In the genomic region with DNA sequence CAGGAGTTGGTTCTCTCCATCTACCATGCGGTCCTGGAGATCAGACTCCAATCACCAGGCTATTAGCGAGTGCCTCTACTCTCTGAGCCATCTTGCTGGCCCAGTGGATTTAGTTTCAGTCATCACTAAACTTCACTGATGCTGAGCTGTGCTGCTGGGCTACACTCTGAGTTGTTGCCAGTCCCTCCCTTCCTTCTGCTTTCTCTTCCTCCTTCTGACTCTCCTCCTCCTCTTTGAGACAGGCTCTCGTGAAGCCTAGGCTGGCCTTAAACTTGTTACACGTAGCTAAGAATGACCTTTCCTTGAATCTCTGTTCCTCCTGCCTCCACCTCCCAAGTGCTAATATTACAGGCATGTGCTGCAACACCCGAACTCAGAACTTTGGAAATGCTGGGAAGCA, we compare ENCODE assay signal across 15 mouse cellular contexts.
"Had no signal": no experiment of that assay in that cellular context is flagged by ENCODE, and none has a peak within 500 bp of the region (broad histone marks: within the 10 kb centered on the region; RNA-seq: fewer than 3 reads in every experiment).

No protein-coding gene starts in this region.

- ATAC-seq: liver, postnatal 0 days; lung, postnatal 0 days had no signal

- DNase-seq: liver, embryonic 13.5 days; liver, postnatal 0 days; lung, adult 2 months; lung, postnatal 14 days; lung, postnatal 36 days; midbrain, embryonic 14.5 days; retina, postnatal 1 day; right cerebral cortex, adult 18-20 months; right cerebral cortex, postnatal 25 days; right cerebral cortex, postnatal 4 days; spleen, adult 18-20 months; thymus, adult 18-20 months; thymus, postnatal 25 days; thymus, postnatal 4 days had no signal
